Mouse (Mus musculus) E14TG2a.4 (cell line): Measurements from ENCODE around the gene Mapkapk3.

Experiments used
- H3K27me3 ChIP-seq: 2 replicates; pipeline ENCODE4 v1.6.1; 2014; ENCODE audit warnings: low read length, control low read depth; ENCODE audit not compliant: insufficient read depth
- H3K36me3 ChIP-seq: 2 replicates; pipeline ENCODE4 v1.6.1; 2014; ENCODE audit warnings: low read length, control low read depth; ENCODE audit not compliant: insufficient read depth
- H3K4me1 ChIP-seq: replicated peaks from 2 replicates; pipeline ENCODE4 v1.6.1; 2014; ENCODE audit warnings: low read depth, low read length, control low read depth
- H3K4me3 ChIP-seq: replicated peaks from 2 replicates; pipeline ENCODE4 v1.5.1; 2014; ENCODE audit warnings: mild to moderate bottlenecking, low read length
- H3K9me3 ChIP-seq: 2 replicates; pipeline ENCODE4 v1.6.1; 2014; ENCODE audit warnings: low read length, control low read depth
- CTCF ChIP-seq: conservative IDR thresholded peaks from 2 replicates; pipeline ENCODE4 v1.5.1; 2014; ENCODE audit warnings: low read length
- NANOG ChIP-seq: IDR thresholded peaks from 2 replicates; pipeline ENCODE4 v1.6.1; 2014; ENCODE audit warnings: borderline replicate concordance, low read length, mixed read lengths
- POU5F1 ChIP-seq: IDR thresholded peaks from 2 replicates; pipeline ENCODE4 v1.6.1; 2014; ENCODE audit warnings: low read length, borderline replicate concordance

The Mapkapk3 gene

GRCm38 (mm10) chr9:107327879-107328620 is 38.4 kb upstream of the Mapkapk3 start:
- Histone ChIP-seq H3K27me3 (no peaks in the 10 kb centered on the region), H3K4me1 (peaks cover 47% of the 10 kb centered on the region), H3K36me3 (peaks cover 48% of the 10 kb centered on the region), H3K9me3 (no peaks in the 10 kb centered on the region), H3K4me3 (no peak overlapping the region)
- no peak for TF ChIP-seq POU5F1
- TF ChIP-seq NANOG: no peak
- TF ChIP-seq CTCF: no peak

- no peak for TF ChIP-seq NANOG
- peaks cover 47% of the 10 kb centered on the region for H3K4me1 ChIP-seq
- H3K36me3 ChIP-seq: peaks cover 28% of the 10 kb centered on the region
- no peaks in the 10 kb centered on the region for H3K9me3 ChIP-seq
- H3K27me3 ChIP-seq: no peaks in the 10 kb centered on the region
- no peak overlapping the region for H3K4me3 ChIP-seq
Measured at GRCm38 (mm10) chr9:107325904-107326303, 36.2 kb upstream of the Mapkapk3 start.

- Histone ChIP-seq H3K9me3 (no peaks in the 10 kb centered on the region), H3K36me3 (peaks cover 28% of the 10 kb centered on the region), H3K4me3 (no peak overlapping the region), H3K4me1 (peaks cover 47% of the 10 kb centered on the region), H3K27me3 (no peaks in the 10 kb centered on the region)
- TF ChIP-seq POU5F1: no peak
- no peak for TF ChIP-seq CTCF
Measured at GRCm38 (mm10) chr9:107324799-107325561, 35.3 kb upstream of the Mapkapk3 start.

DNA sequence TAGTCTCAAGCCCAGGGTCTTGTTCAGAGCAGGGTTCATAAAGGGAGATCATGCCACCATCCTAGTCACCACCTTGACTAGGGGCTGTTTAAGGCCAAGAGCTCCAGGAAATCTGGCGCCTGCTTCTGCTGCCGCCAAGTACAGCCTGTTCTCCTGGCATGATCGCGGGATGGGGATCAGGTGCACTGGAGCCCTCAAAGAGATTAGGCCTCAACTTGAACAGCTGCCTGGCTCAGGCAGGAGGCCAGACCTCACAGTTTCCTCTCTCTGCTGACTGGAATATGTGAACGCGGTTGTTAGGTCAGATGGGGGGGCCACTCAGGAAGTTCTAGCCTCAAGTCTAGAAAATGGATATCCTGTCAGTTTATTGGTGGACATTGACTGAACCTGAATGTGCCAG is 33.9 kb upstream of the Mapkapk3 start:
- no peak for TF ChIP-seq NANOG
- Histone ChIP-seq H3K4me3 (no peak overlapping the region), H3K9me3 (no peaks in the 10 kb centered on the region), H3K27me3 (no peaks in the 10 kb centered on the region), H3K36me3 (peaks cover 14% of the 10 kb centered on the region), H3K4me1 (peaks cover 34% of the 10 kb centered on the region)

GRCm38 (mm10) chr9:107322461-107323050 is 32.9 kb upstream of the Mapkapk3 start:
- Histone ChIP-seq H3K4me1 (peaks cover 24% of the 10 kb centered on the region), H3K36me3 (peaks cover 4% of the 10 kb centered on the region; the same call in 1 of the 2 replicates), H3K4me3 (no peak overlapping the region), H3K27me3 (no peaks in the 10 kb centered on the region), H3K9me3 (no peaks in the 10 kb centered on the region)
- no peak for TF ChIP-seq POU5F1

- H3K4me3 ChIP-seq: no peak overlapping the region
- H3K4me1 ChIP-seq: peaks cover 3% of the 10 kb centered on the region; the same call in 1 of the 2 replicates
- peaks cover 4% of the 10 kb centered on the region; the same call in 1 of the 2 replicates for H3K27me3 ChIP-seq
- TF ChIP-seq NANOG (no peak), POU5F1 (no peak), CTCF (no peak)
- H3K9me3 ChIP-seq: no peaks in the 10 kb centered on the region
- H3K36me3 ChIP-seq: no peaks in the 10 kb centered on the region
Measured at GRCm38 (mm10) chr9:107315791-107316190, 26.1 kb upstream of the Mapkapk3 start.

GRCm38 (mm10) chr9:107313926-107314325 is 24.2 kb upstream of the Mapkapk3 start:
- Histone ChIP-seq H3K4me3 (no peak overlapping the region), H3K27me3 (peaks cover 4% of the 10 kb centered on the region; the same call in 1 of the 2 replicates), H3K36me3 (no peaks in the 10 kb centered on the region), H3K4me1 (peaks cover 3% of the 10 kb centered on the region; the same call in 1 of the 2 replicates), H3K9me3 (no peaks in the 10 kb centered on the region)
- no peak for TF ChIP-seq NANOG
- no peak for TF ChIP-seq CTCF
- TF ChIP-seq POU5F1: no peak

GRCm38 (mm10) chr9:107312811-107313584 is 23.3 kb upstream of the Mapkapk3 start:
- Histone ChIP-seq H3K36me3 (no peaks in the 10 kb centered on the region), H3K4me3 (no peak overlapping the region), H3K9me3 (no peaks in the 10 kb centered on the region), H3K4me1 (peaks cover 3% of the 10 kb centered on the region; the same call in 1 of the 2 replicates), H3K27me3 (peaks cover 4% of the 10 kb centered on the region; the same call in 1 of the 2 replicates)
- TF ChIP-seq CTCF (no peak), POU5F1 (no peak), NANOG (no peak)
